Comparison of ENCODE assay signal across 26 mouse cellular contexts in the genomic region with DNA sequence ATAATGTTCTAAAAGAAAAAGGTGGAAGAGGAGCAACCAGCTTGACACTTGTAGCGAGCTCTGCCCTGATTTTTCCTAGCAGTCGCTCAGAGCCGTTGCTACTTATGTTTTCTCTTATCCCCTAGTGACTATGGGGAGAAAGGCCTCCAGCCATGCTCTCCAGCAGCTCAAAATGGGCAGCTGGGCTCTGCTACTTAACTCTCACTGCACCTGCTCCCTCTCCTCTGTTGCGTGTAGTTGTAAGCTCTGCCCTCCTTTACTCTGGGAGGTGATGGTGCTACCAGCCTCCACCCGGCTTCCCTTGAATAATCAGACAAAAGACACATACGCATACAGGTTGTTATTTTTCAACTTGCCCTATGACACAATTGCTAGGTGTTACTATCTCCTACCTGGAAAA.
"Had no signal": no experiment of that assay in that cellular context is flagged by ENCODE, and none has a peak within 500 bp of the region (broad histone marks: within the 10 kb centered on the region; RNA-seq: fewer than 3 reads in every experiment).

No protein-coding gene starts in this region.

- H3K9me3 ChIP-seq: heart, embryonic 13.5 days; heart, embryonic 15.5 days; hindbrain, embryonic 13.5 days; hindbrain, embryonic 15.5 days; kidney, embryonic 15.5 days; limb, embryonic 13.5 days; limb, embryonic 15.5 days had no signal

- H3K27ac ChIP-seq: heart, adult 2 months; heart, embryonic 13.5 days; heart, embryonic 15.5 days; hindbrain, embryonic 13.5 days; hindbrain, embryonic 15.5 days; hindbrain, postnatal 0 days; kidney, embryonic 15.5 days; kidney, postnatal 0 days; limb, embryonic 13.5 days; limb, embryonic 15.5 days had no signal

- H3K4me1 ChIP-seq: heart, embryonic 13.5 days; heart, embryonic 15.5 days; hindbrain, embryonic 13.5 days; hindbrain, embryonic 15.5 days; kidney, embryonic 15.5 days had no signal

- H3K4me3 ChIP-seq: heart, adult 2 months; heart, embryonic 13.5 days; heart, embryonic 15.5 days; hindbrain, embryonic 13.5 days; hindbrain, embryonic 15.5 days; kidney, embryonic 15.5 days; limb, embryonic 13.5 days; limb, embryonic 15.5 days had no signal

- DNase-seq: forebrain, postnatal 0 days; gastrocnemius, postnatal 10 days; gastrocnemius, postnatal 36 days; heart, adult 11 months; heart, adult 2 months; heart, postnatal 14 days; heart, postnatal 36 days; kidney, adult 11 months; kidney, adult 2 months; kidney, adult 9 months; kidney, postnatal 14 days; kidney, postnatal 36 days; layer of hippocampus, adult 9-11 months; layer of hippocampus, postnatal 36 days; left cerebral cortex, postnatal 4 days had no signal

- H3K4me2 ChIP-seq: heart, embryonic 11.5 days; heart, embryonic 13.5 days; heart, embryonic 15.5 days; hindbrain, embryonic 13.5 days; hindbrain, embryonic 15.5 days; kidney, embryonic 15.5 days; limb, embryonic 13.5 days; limb, embryonic 15.5 days had no signal

- H3K9ac ChIP-seq: forebrain, postnatal 0 days; heart, embryonic 13.5 days; heart, embryonic 15.5 days; hindbrain, embryonic 13.5 days; hindbrain, embryonic 15.5 days; kidney, embryonic 15.5 days; limb, embryonic 13.5 days; limb, embryonic 15.5 days had no signal

- H3K27me3 ChIP-seq: heart, embryonic 13.5 days; heart, embryonic 15.5 days; hindbrain, embryonic 13.5 days; hindbrain, embryonic 15.5 days; kidney, embryonic 15.5 days; limb, embryonic 13.5 days; limb, embryonic 15.5 days had no signal

- ATAC-seq: forebrain, postnatal 0 days; hindbrain, postnatal 0 days; intestine, embryonic 16.5 days had no signal
